Mouse (Mus musculus): Measurements from ENCODE around the gene Isg20l2. TPM values are rescaled to one million over a fixed set of nuclear protein-coding genes. Genes with fewer than 3 reads are reported as not detected.
"Not testable (repeated sequence)": the region's sequence is repeated elsewhere in the genome, so short reads cannot be mapped to it uniquely, and the experiment has no call there.

Gene Isg20l2
- polyA plus RNA-seq, 1 experiment from 2014 or later, result 40.8 TPM

- WGBS, result 67% methylated on average over 3 of the region's 3 CpGs
- H3K9me3 ChIP-seq (replicated peaks; ENCODE audit: control insufficient read depth, low read length), result no peaks in the 10 kb centered on the region; the same call in 1 of the 2 replicates
- H3K4me1 ChIP-seq (ENCODE audit: control insufficient read depth, insufficient read depth, low read length), result no peaks in the 10 kb centered on the region
- H3K27me3 ChIP-seq (ENCODE audit: control insufficient read depth, insufficient read depth, low read length), result no peaks in the 10 kb centered on the region
- H3K36me3 ChIP-seq (ENCODE audit: control insufficient read depth, insufficient read depth, low read length), result no peaks in the 10 kb centered on the region
- no peak overlapping the region for H3K27ac ChIP-seq (ENCODE audit: low read length)
- no peak overlapping the region for H3K4me2 ChIP-seq (ENCODE audit: low read depth, low read length)
- no peak for ATAC-seq (ENCODE audit: insufficient read depth, low FRiP score)
- H3K4me3 ChIP-seq (replicated peaks; ENCODE audit: low read length), result no peak overlapping the region
- H3K9ac ChIP-seq (ENCODE audit: low read length), result no peak overlapping the region
Observed at GRCm38 (mm10) chr3:87893367-87893905, 36.7 kb upstream of the Isg20l2 start.

DNA sequence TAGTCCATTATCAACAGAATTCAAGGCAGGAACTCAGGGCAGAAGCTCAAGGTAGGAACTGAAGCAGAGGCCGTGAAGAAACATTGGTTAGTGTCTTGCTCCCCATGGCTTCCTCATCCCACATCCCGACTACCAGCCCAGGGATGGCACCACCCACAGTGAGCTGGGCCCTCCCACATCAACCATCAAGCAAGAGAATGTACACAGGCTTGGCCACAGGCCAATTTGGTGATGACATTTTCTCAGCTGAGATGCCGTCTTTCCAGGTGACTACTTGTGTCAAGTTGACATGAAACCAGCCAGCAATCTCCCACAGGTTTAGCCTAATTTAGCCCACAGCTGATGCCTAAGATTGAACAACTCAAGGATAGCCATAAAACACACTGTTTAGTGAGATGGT, 30.8 kb upstream of the Isg20l2 start:
- 60% methylated on average over 3 of the region's 3 CpGs for WGBS
- Histone ChIP-seq H3K4me1 (ENCODE audit: control insufficient read depth, insufficient read depth, low read length) (no peaks in the 10 kb centered on the region), H3K4me3 (replicated peaks; ENCODE audit: low read length) (no peak overlapping the region), H3K9me3 (replicated peaks; ENCODE audit: control insufficient read depth, low read length) (no peaks in the 10 kb centered on the region), H3K27ac (ENCODE audit: low read length) (no peak overlapping the region), H3K9ac (ENCODE audit: low read length) (no peak overlapping the region), H3K36me3 (ENCODE audit: control insufficient read depth, insufficient read depth, low read length) (no peaks in the 10 kb centered on the region), H3K27me3 (ENCODE audit: control insufficient read depth, insufficient read depth, low read length) (no peaks in the 10 kb centered on the region), H3K4me2 (ENCODE audit: low read depth, low read length) (no peak overlapping the region)
- ATAC-seq (ENCODE audit: insufficient read depth, low FRiP score), result no peak

GRCm38 (mm10) chr3:87899776-87900175, 30.3 kb upstream of the Isg20l2 start:
- H3K9me3 ChIP-seq (replicated peaks; ENCODE audit: control insufficient read depth, low read length), result no peaks in the 10 kb centered on the region
- ATAC-seq (ENCODE audit: insufficient read depth, low FRiP score), result no peak
- WGBS, result 73% methylated on average over 3 of the region's 3 CpGs

DNA sequence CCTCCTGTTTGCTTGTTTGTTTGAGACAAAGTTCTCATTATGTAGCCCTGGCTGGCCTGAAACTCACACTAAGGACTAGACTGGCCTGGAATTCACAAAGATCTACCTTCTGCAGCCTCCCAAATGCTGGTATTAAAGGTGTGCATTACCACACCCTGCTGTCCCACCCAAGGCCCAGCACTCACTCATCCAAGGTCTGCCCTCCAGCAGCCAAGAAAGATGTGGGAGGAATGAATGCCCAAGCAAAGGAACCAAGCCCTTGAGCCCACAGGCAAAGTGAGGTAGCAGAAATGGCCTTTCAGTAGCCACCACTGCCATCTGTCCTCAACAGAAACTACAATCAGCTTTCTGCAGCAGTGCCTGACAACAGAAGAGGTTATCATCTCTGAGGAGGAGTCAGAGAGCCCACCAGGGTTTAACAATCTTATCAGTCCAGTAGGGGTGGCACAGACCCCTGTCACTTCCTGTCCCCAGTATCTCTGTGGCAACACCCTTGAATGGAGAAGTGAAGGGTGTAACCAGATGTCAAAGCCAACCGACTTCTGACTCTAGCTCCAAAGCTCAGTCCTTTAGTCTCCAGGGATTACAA, 29.0 kb upstream of the Isg20l2 start:
- no peaks in the 10 kb centered on the region for H3K9me3 ChIP-seq (replicated peaks; ENCODE audit: control insufficient read depth, low read length)
- H3K4me3 ChIP-seq (replicated peaks; ENCODE audit: low read length), result no peak overlapping the region
- ATAC-seq (ENCODE audit: insufficient read depth, low FRiP score), result no peak
- 17% methylated on average over 1 of the region's 1 CpGs for WGBS
- no peak overlapping the region for H3K9ac ChIP-seq (ENCODE audit: low read length)
- no peak overlapping the region for H3K27ac ChIP-seq (ENCODE audit: low read length)
- no peaks in the 10 kb centered on the region for H3K4me1 ChIP-seq (ENCODE audit: control insufficient read depth, insufficient read depth, low read length)
- H3K36me3 ChIP-seq (ENCODE audit: control insufficient read depth, insufficient read depth, low read length), result no peaks in the 10 kb centered on the region
- no peaks in the 10 kb centered on the region for H3K27me3 ChIP-seq (ENCODE audit: control insufficient read depth, insufficient read depth, low read length)
- H3K4me2 ChIP-seq (ENCODE audit: low read depth, low read length), result no peak overlapping the region

More at GRCm38 (mm10) chr3:87899776-87900175, 30.3 kb upstream of the Isg20l2 start:
- Histone ChIP-seq H3K36me3 (ENCODE audit: control insufficient read depth, insufficient read depth, low read length) (no peaks in the 10 kb centered on the region), H3K4me2 (ENCODE audit: low read depth, low read length) (no peak overlapping the region), H3K9ac (ENCODE audit: low read length) (no peak overlapping the region), H3K4me3 (replicated peaks; ENCODE audit: low read length) (no peak overlapping the region), H3K27ac (ENCODE audit: low read length) (no peak overlapping the region), H3K27me3 (ENCODE audit: control insufficient read depth, insufficient read depth, low read length) (no peaks in the 10 kb centered on the region), H3K4me1 (ENCODE audit: control insufficient read depth, insufficient read depth, low read length) (no peaks in the 10 kb centered on the region)

- not testable (repeated sequence) for H3K9me3 ChIP-seq (replicated peaks; ENCODE audit: control insufficient read depth, low read length); H3K4me2 ChIP-seq (ENCODE audit: low read depth, low read length); ATAC-seq (ENCODE audit: insufficient read depth, low FRiP score); H3K27ac ChIP-seq (ENCODE audit: low read length); H3K4me1 ChIP-seq (ENCODE audit: control insufficient read depth, insufficient read depth, low read length); H3K9ac ChIP-seq (ENCODE audit: low read length); H3K4me3 ChIP-seq (replicated peaks; ENCODE audit: low read length); H3K36me3 ChIP-seq (ENCODE audit: control insufficient read depth, insufficient read depth, low read length); H3K27me3 ChIP-seq (ENCODE audit: control insufficient read depth, insufficient read depth, low read length)
- 89% methylated on average over 5 of the region's 6 CpGs for WGBS
Observed at GRCm38 (mm10) chr3:87901959-87902358, 28.2 kb upstream of the Isg20l2 start.

DNA sequence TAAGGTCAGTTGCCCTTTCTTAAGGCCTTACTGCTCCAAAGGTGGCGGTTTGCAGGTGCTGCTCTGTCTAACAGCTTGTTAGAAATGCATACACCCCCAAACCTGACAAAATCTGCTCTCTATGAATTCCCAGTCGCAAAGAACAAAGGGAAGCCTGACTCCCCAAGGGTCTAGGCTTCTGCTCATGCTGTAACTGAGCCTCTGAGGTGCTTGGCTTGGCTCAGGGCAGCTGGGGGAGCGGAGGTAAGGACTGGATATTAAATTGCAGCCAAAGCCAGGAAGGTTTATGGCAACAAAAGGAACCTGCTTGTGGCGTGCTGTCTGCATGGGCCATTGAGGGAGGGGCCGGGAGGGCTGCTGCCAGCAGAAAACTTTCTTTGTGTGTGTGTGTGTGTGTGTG, 26.3 kb upstream of the Isg20l2 start:
- H3K27ac ChIP-seq (ENCODE audit: low read length), result no peak overlapping the region
- no peak for ATAC-seq (ENCODE audit: insufficient read depth, low FRiP score)

GRCm38 (mm10) chr3:87905880-87906485, 24.1 kb upstream of the Isg20l2 start, which contains the start of gene Hdgf:
Gene Hdgf (plus strand): TSS chr3:87906321.
- Histone ChIP-seq H3K36me3 (ENCODE audit: control insufficient read depth, insufficient read depth, low read length) (no peaks in the 10 kb centered on the region), H3K4me3 (replicated peaks; ENCODE audit: low read length) (peak within 1 kb of the TSS; percentile 98), H3K4me2 (ENCODE audit: low read depth, low read length) (peak within 1 kb of the TSS; percentile 86), H3K9ac (ENCODE audit: low read length) (peak within 1 kb of the TSS; percentile 99), H3K4me1 (ENCODE audit: control insufficient read depth, insufficient read depth, low read length) (peaks cover 33% of the 10 kb centered on the region), H3K27me3 (ENCODE audit: control insufficient read depth, insufficient read depth, low read length) (no peaks in the 10 kb centered on the region), H3K27ac (ENCODE audit: low read length) (peak within 1 kb of the TSS; percentile 95), H3K9me3 (replicated peaks; ENCODE audit: control insufficient read depth, low read length) (no peaks in the 10 kb centered on the region)
- under 1% methylated on average over 57 of the region's 57 CpGs for WGBS
- peak; percentile 94 for ATAC-seq (ENCODE audit: insufficient read depth, low FRiP score)

More for the DNA sequence above, 26.3 kb upstream of the Isg20l2 start:
- H3K9ac ChIP-seq (ENCODE audit: low read length), result no peak overlapping the region
- H3K4me1 ChIP-seq (ENCODE audit: control insufficient read depth, insufficient read depth, low read length), result peaks cover 12% of the 10 kb centered on the region
- WGBS, result 60% methylated on average over 5 of the region's 5 CpGs
- no peaks in the 10 kb centered on the region for H3K9me3 ChIP-seq (replicated peaks; ENCODE audit: control insufficient read depth, low read length)
- H3K27me3 ChIP-seq (ENCODE audit: control insufficient read depth, insufficient read depth, low read length), result no peaks in the 10 kb centered on the region
- no peak overlapping the region for H3K4me3 ChIP-seq (replicated peaks; ENCODE audit: low read length)
- H3K36me3 ChIP-seq (ENCODE audit: control insufficient read depth, insufficient read depth, low read length), result no peaks in the 10 kb centered on the region
- no peak overlapping the region for H3K4me2 ChIP-seq (ENCODE audit: low read depth, low read length)

DNA sequence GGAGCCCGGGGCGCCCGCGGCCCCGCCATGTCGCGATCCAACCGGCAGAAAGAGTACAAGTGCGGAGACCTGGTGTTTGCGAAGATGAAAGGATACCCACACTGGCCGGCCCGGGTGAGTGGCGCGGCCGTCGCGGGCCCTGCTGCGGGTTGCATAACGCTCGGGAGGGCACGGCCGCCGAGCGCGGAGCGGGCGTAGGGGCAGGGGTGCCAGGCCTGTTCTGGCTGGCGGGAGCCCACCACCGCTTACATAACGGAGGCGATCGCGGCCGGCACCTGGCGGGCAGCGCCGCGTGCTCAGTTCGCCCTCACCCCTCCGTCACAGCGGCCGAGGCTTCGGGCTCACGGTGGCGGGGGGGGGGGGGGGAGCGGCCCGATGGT, 23.5 kb upstream of the Isg20l2 start:
- ATAC-seq (ENCODE audit: insufficient read depth, low FRiP score), result peak; percentile 4
- Histone ChIP-seq H3K4me3 (replicated peaks; ENCODE audit: low read length) (peak overlapping the region; percentile 98), H3K27ac (ENCODE audit: low read length) (peak overlapping the region; percentile 95), H3K4me2 (ENCODE audit: low read depth, low read length) (peak overlapping the region; percentile 86), H3K9me3 (replicated peaks; ENCODE audit: control insufficient read depth, low read length) (no peaks in the 10 kb centered on the region), H3K9ac (ENCODE audit: low read length) (peak overlapping the region; percentile 99), H3K36me3 (ENCODE audit: control insufficient read depth, insufficient read depth, low read length) (no peaks in the 10 kb centered on the region), H3K4me1 (ENCODE audit: control insufficient read depth, insufficient read depth, low read length) (peaks cover 38% of the 10 kb centered on the region), H3K27me3 (ENCODE audit: control insufficient read depth, insufficient read depth, low read length) (no peaks in the 10 kb centered on the region)
- WGBS, result under 1% methylated on average over 37 of the region's 47 CpGs

Data from stomach, embryonic 16.5 days (tissue).